Mouse (Mus musculus) mouse trophoblast stem cell (cell line): ENCODE data around the gene Tbc1d17.

Experiments
- in situ Hi-C, 2 experiments: fragments of 300-500 bp; cut with MseI, MboI; formaldehyde crosslinking; loops; 2 replicates in 1 of 2; 3 replicates in 1 of 2; pipeline ENCODE4 v1.15.1; 2025

The Tbc1d17 gene

DNA sequence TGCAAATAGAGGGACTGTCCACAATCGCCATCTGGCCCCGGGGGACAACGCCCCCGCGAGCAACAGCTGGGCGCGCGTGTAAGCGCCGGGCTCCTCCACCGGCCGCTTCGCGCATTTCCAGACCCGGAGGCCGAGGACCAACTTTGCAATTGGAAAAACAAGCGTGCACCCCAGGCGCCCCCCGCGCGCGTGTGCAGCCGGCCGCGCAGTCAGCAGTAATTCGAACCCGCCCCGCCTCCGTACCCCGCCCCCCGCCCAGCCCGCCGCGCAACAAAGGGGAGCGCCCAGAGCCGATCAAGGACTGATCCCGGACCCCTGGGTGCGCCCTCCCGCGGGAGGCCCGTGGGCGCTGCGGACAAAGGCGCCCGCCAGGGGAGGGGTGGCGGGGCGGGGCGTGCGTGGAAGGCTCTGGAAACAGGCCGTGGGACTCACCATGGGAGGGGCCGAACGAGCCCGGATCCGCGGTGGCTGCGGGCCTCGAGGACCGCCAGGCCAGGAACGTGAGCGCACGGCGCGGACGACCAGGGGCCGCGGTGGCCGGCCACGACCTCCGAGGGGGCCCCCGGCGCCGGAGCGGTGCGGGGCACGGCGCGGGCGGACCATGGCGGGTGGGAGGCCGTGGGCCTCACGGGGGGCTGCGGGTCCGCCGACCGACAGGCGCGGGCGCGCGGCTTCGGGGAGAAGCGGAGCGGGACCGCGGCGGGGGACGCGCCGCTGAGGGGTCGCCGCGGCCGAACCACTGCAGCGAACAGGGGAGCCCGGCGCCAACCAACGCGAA, 20.2 kb upstream of the Tbc1d17 start:
- in situ Hi-C loops, result no loop called here

DNA sequence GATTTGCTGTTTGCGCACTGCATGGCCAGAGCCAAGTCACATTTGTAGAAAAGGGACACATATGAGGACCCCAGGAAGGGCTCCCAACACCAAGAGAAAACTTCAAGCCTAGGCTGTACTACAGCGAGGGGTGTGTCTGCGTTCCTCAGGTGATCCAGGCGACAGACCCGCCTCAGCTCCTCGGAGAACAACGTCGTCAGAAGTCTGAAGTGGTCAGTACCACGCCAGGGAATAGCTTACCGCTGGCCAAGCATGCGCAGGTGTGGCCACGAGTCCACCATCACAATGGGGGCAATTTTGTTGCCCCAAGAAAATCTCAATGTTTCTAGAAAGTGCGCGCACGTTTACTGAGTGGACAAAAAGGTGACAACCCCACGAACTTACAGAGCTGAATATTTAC, 19.6 kb upstream of the Tbc1d17 start:
- in situ Hi-C loops, result no loop called here

DNA sequence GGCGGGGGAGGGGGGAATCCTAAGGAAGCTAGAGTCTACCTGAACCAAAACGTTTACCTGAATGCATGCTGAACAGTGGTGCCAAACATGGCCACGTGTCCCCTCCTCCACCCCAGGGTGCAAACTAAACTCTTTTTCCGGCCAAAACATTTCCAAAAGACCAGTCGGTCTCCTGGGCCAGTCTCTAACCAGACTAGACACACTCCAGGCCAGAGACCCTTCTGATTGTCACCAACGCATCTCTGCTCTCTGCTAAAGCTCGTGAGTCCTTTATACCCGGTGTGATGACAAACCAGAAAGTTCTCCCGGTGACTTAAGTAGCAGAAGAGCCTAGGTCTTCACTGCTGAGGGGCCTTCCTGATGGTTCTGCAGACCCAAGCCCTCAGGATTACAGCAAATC, 18.9 kb upstream of the Tbc1d17 start:
- in situ Hi-C loops, result no loop called here

DNA sequence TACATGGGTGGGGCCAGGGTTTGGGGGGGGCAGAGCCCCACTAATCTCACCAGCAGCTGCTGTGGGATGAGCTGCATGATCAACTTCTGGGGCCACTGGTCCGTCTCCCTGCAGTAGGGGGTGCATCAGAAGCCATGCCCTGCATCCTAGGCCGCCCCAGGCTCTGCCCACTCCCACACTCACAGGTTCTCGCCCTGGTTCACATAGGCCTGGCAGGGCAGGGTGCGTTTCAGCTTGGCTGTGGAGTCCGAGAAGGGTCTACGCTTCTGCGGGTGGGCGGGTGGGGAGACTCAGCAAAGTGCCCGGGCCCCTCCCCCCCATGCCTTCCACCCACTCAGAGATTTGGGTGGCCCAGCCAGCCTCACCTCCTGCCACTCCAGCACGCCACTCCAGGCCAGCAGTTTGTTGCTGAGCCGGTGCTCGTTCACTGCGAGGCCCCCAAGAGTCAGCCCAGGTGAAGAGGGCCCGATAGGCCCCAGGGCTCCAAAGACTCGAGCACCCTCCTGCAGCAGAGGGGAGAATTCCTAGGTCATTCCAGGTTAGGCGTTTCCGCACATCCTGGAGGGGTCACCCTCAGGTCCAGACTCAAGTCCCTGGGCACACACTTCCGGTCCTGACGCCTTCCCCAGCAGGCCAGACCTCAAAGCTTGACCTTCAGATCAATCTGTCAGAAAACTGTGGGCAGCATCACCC, 18.3 kb upstream of the Tbc1d17 start:
- in situ Hi-C loops, result no loop called here

DNA sequence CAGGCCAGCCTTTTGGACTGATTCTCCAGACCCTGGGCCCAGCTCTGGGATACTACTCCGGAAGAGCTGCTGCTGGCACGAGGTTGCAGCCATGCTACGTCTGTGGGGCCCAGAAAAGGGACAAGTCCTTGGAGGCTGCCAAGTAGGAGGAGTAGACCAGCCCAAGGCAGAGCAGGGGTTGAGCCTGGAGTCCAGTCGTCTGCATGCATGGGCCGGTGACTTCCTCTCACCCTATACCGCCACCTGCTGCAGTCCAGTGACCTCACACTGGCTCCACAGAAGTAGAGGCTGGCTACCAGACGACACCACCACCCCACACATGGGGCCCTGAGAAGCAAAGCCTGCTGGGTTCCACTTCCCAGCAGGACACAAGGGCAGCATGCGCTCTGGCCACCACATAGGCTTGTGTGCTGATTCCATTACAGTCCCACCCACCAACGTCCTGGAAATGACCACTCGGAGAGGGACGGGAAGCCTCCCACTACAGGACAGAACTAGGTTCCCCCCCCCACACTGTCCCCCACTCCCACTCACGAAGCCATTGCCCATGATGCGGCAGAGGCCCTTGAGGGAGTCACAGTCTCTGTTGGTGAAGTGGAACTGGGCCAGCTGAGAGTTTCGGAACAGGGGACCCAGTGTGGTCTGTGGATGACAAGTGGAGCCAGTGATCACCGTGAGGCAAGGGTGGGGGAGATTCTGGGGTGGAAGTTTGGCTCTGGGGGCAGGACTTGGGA, 17.6 kb upstream of the Tbc1d17 start:
- in situ Hi-C loops, result no loop called here

DNA sequence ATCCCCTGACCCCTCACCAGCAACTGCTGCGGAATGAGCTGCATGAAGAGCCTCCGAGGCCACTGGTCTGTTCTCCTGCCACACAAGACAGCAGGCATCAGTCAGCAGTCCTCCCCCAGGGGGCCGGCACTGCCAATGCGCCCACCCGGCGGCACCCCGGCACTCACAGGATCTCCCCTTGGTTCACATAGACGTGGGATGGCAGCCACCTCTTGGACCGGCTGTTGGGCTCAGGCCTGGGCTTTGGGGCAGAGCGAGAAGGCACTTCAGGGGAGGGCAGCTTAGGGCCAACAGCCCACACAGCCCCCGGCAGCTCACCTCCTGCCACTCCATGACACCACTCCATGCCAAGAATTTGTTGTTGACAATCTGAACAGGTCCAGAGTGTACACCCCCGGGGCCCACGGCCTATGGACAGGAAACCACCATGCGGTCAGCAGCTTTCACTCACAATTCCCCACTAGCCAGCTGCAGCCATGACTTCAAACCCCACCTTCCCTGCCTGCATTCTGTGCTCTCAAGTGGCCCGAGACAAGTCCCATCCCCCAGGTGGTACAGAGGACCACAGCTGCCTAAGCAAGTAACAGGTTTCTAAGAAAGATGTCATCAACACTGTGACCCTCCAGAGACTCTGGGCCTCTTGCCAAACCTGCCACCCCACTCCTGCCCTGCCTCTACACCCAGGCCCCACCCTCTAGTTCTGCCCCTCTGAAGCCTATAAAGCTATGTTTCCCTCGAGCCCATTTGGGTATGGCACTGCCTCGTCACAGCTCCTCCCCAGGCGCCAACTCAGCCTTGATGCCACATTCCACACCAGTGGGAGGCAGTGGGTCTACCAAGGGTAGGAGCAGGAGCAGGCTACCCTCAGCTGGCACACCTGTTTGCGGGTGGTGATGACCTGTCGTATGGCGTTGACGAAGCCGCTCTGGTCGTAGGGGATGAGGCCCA, 16.0 kb upstream of the Tbc1d17 start:
- in situ Hi-C loops, result no loop called here

DNA sequence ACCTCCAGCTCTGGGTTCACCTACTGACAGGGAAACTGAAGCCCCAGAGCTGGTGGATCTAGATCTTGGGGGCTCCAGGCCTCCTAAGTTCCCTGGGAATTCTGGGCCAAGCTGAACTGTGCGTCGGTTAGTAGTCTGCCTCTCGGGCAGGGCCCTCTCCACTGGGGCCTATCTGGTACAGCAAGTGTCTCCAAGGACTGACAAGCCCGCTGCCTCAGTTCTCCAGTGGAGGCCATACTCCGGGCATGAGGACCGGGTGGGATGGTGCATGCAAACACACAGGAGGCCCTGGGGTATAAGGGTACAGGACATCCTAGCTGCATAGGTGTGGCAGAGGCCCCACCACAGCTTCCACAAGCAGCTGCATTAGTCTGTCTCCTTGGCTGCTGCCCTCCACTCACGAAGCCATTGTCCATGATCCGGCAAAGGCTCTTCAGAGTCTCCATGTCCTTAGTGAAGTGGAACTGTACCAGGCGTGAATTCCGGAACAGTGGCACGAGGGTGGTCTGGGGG, 15.2 kb upstream of the Tbc1d17 start:
- in situ Hi-C loops, result no loop called here

DNA sequence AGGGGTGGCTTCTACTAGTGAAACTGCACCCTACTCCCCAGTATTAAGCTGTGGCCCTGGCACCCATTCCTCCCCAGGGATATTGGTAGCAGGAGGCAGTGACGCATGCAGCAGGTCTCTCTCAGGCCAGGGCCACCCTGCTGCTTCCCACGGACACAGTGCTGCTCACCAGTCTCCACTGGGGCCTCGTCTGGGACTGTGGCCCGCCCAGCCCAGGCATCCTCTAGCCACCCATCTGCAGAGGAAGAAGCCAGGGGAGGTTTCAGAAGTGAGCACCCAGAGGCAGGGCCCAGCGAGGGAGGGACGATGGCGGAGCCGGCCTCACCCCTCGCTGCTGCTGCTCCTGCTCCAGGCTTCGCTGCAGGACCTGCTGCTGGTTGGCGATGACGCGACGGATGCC, 14.3 kb upstream of the Tbc1d17 start:
- in situ Hi-C loops, result no loop called here

DNA sequence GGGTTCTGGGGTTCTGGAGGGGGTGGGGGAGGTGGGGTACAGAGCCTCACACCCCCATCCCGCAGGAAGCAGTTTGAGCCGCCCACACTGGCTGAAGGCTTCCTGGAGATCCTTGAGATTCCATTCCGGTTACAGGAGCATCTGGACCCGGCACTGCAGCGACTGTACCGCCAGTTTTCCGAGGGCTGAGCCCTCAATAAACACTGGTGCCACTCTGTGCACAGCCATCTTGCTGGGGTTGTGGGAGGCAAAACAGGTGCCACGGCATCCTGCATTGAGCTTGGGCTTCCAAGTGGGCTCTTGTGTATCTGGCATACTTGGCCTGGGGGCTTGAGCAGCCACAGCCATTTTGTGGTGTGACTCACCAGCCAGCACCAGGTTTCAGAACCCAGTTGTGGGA, 13.6 kb upstream of the Tbc1d17 start:
- in situ Hi-C loops, result no loop called here

DNA sequence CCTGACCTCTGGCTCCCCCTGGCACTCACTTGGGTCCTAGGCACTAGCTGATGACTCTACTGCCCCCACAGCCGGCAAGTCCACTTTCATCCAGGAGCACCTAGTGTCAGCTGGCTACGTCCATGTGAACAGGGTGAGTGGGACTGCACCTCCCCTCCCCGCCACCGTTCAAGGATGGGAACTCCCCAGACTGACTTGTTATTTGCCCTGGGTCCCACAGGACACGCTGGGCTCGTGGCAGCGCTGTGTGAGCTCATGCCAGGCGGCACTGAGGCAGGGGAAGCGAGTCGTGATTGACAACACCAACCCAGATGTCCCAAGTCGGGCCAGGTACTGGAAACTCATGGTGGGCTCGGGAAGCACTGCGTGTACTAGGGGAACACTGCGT, 12.5 kb upstream of the Tbc1d17 start:
- in situ Hi-C loops, result no loop called here

DNA sequence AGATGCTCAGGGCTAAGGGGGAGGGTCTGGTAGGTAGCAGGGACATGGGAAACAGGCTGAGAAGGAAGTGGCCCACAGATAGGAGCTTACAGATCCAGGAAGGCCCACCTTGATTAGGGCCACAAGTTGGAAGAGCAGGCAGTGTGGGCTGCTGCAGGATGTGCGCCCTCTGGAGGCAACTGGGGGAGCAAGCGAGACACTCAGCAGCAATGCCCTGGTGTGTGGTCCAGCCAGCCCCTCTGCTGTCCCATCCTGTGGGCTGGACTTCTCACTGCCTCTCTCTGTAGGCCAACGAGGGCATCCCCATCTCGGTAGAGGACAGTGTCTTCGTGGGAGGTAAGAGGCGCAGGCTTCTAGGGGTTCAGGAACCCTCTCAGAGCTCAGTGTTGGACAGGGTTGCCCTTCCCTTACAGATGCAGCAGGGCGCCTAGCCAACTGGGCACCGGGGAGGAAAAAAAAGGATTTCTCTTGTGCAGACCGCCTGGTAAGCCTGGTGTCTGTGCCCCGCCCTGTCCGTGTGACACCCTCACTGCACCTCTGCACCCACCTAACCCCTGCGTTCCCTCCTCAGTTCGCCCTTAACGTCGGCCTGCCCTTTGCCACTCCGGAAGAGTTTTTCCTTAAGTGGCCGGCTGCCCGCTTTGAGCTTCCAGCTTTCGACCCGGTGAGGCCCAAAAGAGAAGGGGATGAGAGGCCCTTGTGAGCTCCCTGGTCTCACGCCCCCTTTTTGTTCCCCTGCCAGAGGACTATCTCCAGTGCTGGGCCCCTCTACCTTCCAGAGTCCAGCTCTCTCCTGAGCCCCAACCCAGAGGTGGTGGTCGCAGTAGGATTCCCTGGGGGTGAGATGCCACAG, 11.9 kb upstream of the Tbc1d17 start:
- in situ Hi-C loops, result no loop called here

DNA sequence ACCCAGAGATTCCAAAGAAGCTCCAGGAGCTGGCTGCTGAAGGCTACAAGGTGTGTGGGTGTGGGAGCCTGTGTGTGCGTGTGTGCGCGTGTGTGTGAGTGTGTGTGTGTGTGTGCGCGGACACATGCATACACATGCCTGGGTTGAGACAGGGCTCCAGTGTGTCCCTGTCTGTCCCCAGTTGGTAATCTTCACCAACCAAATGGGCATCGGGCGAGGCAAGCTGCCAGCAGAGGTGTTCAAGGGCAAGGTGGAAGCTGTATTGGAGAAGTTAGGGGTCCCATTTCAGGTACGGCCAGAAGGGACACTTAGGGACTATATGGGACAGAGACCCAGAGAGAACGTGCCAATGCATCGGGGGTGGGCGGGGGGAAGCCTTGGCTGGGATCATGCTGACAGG, 11.0 kb upstream of the Tbc1d17 start:
- in situ Hi-C loops, result no loop called here

DNA sequence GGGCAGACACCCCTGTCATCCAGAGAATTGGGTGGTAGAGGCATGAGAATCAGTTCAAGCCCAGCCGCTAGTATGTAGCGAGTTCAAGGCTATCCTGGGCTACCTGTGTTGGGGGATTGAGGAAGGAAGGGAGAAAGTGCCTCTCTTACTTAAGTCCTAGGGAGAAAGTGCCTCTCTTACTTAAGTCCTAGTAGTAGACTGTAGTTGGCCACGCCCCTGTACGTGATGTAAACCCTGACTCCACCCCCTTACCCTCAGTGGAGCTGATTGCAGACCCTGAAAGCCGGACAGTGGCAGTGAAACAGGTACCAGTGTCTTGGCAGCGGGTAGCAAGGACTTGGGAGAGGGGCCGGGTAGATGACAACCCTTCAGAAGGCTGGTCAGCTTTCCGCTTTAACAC, 9.0 kb upstream of the Tbc1d17 start:
- in situ Hi-C loops, result no loop called here

DNA sequence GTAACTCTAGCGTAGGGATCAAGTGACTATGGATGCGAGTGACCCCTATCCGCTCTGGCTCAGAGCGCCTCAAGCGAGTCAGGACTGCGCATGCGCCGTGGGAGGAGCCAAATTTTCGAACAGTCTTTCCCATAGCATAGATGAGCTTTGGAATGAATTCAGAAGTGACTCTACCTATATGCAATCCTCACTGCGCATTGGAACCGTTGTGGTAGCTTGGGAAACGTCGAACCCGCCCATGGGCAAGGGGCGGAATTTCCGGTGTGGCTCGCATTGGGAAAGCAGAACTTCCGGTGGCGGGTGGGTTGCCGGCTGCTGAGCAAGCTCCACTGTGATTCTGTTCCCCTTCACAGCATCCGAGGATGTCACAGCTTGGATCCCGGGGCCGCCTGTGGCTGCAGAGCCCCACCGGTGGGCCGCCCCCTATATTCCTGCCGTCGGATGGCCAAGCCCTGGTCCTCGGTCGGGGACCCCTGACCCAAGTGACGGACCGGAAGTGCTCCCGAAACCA, 8.2 kb upstream of the Tbc1d17 start, which contains the start of gene Pnkp:
Pnkp (plus strand) TSS at position 98 of the 511 bp plus-strand sequence.
- in situ Hi-C loops, result no loop called here

DNA sequence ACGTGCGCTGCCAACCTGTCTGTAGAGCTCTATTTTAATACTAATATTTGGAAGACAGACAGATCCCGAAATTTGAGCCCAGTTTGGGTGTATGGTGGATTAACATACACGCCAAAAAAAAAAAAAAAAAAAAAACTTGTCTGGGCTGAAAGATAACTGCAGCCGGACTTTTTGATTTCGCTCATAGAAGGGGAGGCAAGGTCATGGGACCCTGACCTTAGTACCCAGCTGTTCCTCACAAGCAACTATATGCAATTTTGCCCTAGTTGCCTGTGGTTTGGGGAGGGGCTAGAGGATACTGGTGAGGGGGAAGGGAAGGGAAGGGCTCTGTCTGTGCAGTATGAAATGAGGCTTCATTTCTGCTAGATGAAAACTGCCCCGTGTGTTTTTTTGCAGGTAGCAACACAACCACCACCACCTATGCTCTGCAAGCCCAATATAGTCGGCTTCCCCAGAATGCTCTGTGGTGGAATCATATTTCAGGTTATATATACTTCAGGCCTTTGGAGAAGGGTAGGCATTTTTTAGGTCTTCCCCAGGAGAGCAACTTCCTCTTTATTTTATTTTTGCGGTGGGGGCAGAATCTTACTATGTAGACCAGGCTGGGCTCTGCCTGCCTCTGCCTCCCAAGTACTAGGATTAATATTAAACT, 7.5 kb upstream of the Tbc1d17 start:
- in situ Hi-C loops, result no loop called here

DNA sequence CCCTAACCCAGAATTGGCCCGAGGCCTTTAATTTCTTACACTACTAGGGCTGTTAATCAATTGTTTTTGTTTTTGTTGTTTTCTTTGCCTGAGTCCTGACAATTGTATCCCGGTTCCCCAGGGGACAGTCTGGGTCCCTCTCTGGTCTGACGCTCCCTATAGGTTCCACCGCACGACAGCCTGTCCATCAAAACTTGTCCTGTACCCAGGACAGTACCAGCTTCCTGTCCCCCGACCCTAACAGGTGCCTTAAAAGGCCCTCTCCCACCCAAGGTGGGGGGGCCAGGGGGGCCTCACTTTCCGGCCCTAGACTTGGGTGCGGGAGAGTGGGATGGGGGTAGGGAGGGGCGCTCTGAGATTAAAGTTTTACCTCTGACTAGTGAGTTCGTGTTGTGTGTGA, 6.2 kb upstream of the Tbc1d17 start:
- in situ Hi-C loops, result no loop called here

DNA sequence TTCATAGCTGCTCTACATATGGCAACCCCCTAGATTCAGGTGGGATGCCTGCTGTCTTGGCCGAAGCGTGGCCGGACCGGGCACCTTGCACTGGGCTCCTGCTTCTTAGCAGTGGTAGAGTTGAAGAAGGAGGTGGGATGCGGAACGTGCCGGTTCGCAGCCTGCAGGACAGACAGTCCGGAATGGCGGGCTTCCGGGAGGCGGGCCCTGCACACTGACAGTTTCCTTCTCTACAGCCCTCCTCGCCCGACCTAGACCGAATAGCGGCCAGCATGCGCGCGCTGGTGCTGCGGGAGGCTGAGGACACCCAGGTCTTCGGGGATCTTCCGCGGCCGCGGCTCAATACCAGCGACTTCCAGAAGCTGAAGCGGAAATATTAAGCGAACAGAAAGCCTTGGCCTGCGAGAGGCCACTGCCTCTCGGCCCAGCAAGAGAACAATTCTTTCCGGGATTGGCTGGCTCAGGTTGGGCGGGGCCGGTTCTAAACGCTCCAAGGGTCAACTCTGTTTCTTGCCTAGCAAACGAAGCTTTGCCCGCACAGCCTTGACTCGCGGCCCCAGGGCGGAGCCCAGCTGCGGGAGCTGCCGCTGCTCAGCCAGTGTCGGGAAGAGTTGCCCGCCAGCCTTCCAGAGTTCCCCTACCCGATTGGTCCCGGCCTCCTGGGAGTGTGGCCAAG, 5.6 kb upstream of the Tbc1d17 start:
- in situ Hi-C loops, result no loop called here

DNA sequence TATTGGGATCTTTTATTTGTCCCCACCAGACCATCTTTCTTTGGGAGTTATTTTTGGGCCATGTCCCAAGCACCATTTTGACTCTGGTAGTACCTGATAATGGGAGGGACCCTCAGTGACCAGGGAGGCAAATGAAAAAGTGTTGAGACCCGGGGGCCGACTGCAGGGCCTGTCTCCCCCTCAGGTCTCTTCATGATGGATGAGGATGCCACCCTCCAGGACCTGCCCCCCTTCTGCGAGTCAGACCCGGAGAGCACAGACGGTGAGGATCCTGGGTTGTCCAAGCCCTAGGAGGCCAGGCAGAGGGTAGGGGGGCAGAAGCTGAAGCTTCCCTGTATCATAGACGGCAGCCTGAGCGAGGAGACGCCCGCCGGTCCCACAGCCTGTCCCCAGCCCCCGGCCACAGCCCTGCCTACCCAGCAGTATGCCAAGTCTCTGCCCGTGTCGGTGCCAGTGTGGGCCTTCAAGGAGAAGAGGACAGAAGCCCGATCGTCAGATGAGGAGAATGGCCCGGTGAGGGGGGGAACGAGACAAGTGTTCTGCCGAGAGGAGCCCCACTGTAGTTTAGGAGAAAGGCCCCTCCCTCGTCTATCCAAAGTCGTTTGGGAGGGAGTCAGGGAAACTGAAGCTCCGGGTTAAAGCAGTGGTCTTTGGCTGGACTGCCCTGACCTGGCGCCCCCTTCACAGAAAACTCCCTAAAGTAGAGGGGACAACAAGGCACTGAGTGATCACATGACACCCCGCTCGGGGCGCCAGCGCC, 4.9 kb upstream of the Tbc1d17 start:
- in situ Hi-C loops, result no loop called here
